Mouse (Mus musculus) ovary, postnatal 36 days (tissue): ENCODE measurements around the gene Abtb2.

ENCODE experiments used
- DNase-seq: peaks from one replicate; pipeline ENCODE4 v3.0.0; 2022; ENCODE audit warnings: low spot score, mixed read lengths

The Abtb2 gene

GRCm38 (mm10) chr2:103662121-103662520 is 96.0 kb downstream of the Abtb2 start:
- no peak for DNase-seq

- no peak for DNase-seq
These were observed 98.2 kb downstream of the Abtb2 start for GRCm38 (mm10) chr2:103664341-103664740.

- peak; percentile 30 for DNase-seq
These were observed 102.1 kb downstream of the Abtb2 start for GRCm38 (mm10) chr2:103667962-103668815.

- no peak for DNase-seq
These were observed 102.8 kb downstream of the Abtb2 start for GRCm38 (mm10) chr2:103668939-103669338.

- no peak for DNase-seq
These were observed 103.5 kb downstream of the Abtb2 start for GRCm38 (mm10) chr2:103669561-103669960.

- peak; percentile 62 for DNase-seq
These were observed 104.2 kb downstream of the Abtb2 start for GRCm38 (mm10) chr2:103670276-103670680.

- DNase-seq = no peak
These were observed 106.5 kb downstream of the Abtb2 start for GRCm38 (mm10) chr2:103672573-103673119.

GRCm38 (mm10) chr2:103673609-103674008 is 107.5 kb downstream of the Abtb2 start:
- DNase-seq = no peak

GRCm38 (mm10) chr2:103675391-103675790 is 109.3 kb downstream of the Abtb2 start:
- no peak for DNase-seq

GRCm38 (mm10) chr2:103676808-103677207 is 110.7 kb downstream of the Abtb2 start:
- DNase-seq = no peak

- no peak for DNase-seq
These were observed 111.7 kb downstream of the Abtb2 start for GRCm38 (mm10) chr2:103677614-103678369.

- no peak for DNase-seq
These were observed 112.3 kb downstream of the Abtb2 start for GRCm38 (mm10) chr2:103678433-103678832.

GRCm38 (mm10) chr2:103680364-103681110 is 114.4 kb downstream of the Abtb2 start:
- DNase-seq = no peak

- no peak for DNase-seq
These were observed 115.0 kb downstream of the Abtb2 start for GRCm38 (mm10) chr2:103681149-103681548.

GRCm38 (mm10) chr2:103682261-103682722 is 116.2 kb downstream of the Abtb2 start:
- DNase-seq = no peak

- no peak for DNase-seq
These were observed 116.9 kb downstream of the Abtb2 start for GRCm38 (mm10) chr2:103682927-103683442.

GRCm38 (mm10) chr2:103684431-103684830 is 118.3 kb downstream of the Abtb2 start:
- no peak for DNase-seq

GRCm38 (mm10) chr2:103684926-103685577 is 118.9 kb downstream of the Abtb2 start:
- DNase-seq = peak; percentile 34

- DNase-seq = no peak
These were observed 119.5 kb downstream of the Abtb2 start for GRCm38 (mm10) chr2:103685581-103685980.

- DNase-seq = no peak
These were observed 121.0 kb downstream of the Abtb2 start for GRCm38 (mm10) chr2:103687143-103687542.

GRCm38 (mm10) chr2:103687888-103688287 is 121.8 kb downstream of the Abtb2 start:
- DNase-seq = no peak
